Mouse (Mus musculus): ENCODE data around the gene Bcas3. TPM values are rescaled to one million over a fixed set of nuclear protein-coding genes. Genes with fewer than 3 reads are reported as not detected.

The Bcas3 gene
- polyA plus RNA-seq, 2 experiments = 22.2 to 28.2 TPM

GRCm38 (mm10) chr11:85821659-85822058, 468.7 kb downstream of the Bcas3 start:
- ATAC-seq (ENCODE audit: low FRiP score, low read depth) = no peak

GRCm38 (mm10) chr11:85823181-85823580, 470.2 kb downstream of the Bcas3 start:
- Histone ChIP-seq H3K4me2 (replicated peaks; ENCODE audit: low read depth, low read length, severe bottlenecking) (no peak overlapping the region), H3K9me3 (ENCODE audit: control insufficient read depth, low read length) (no peaks in the 10 kb centered on the region), H3K36me3 (ENCODE audit: control insufficient read depth, insufficient read depth, low read length) (no peaks in the 10 kb centered on the region), H3K27ac (replicated peaks; ENCODE audit: low read depth, low read length) (no peak overlapping the region), H3K4me1 (ENCODE audit: control insufficient read depth, insufficient read depth, low read length) (no peaks in the 10 kb centered on the region; the same call in 1 of the 2 replicates), H3K4me3 (replicated peaks; ENCODE audit: low read length) (no peak overlapping the region), H3K27me3 (ENCODE audit: control insufficient read depth, insufficient read depth, low read length) (peaks cover 19% of the 10 kb centered on the region), H3K9ac (ENCODE audit: low read depth, low read length, severe bottlenecking) (no peak overlapping the region)
- 17% methylated on average over 6 of the region's 6 CpGs for WGBS
- TF ChIP-seq POLR2A (IDR thresholded peaks at IDR 0.05; ENCODE audit: borderline replicate concordance, extremely low read depth, insufficient read depth, insufficient read length) = no peak
- no peak for ATAC-seq (ENCODE audit: low FRiP score, low read depth)
- DNase-seq (ENCODE audit: low spot score) = no peak

More at GRCm38 (mm10) chr11:85821659-85822058, 468.7 kb downstream of the Bcas3 start:
- H3K9me3 ChIP-seq (ENCODE audit: control insufficient read depth, low read length) = no peaks in the 10 kb centered on the region
- H3K27me3 ChIP-seq (ENCODE audit: control insufficient read depth, insufficient read depth, low read length) = peaks cover 3% of the 10 kb centered on the region; the same call in 1 of the 2 replicates
- H3K27ac ChIP-seq (replicated peaks; ENCODE audit: low read depth, low read length) = no peak overlapping the region
- H3K9ac ChIP-seq (ENCODE audit: low read depth, low read length, severe bottlenecking) = no peak overlapping the region
- no peak overlapping the region for H3K4me3 ChIP-seq (replicated peaks; ENCODE audit: low read length)
- TF ChIP-seq POLR2A (IDR thresholded peaks at IDR 0.05; ENCODE audit: borderline replicate concordance, extremely low read depth, insufficient read depth, insufficient read length) = no peak
- H3K36me3 ChIP-seq (ENCODE audit: control insufficient read depth, insufficient read depth, low read length) = no peaks in the 10 kb centered on the region
- WGBS = 79% methylated on average over 9 of the region's 9 CpGs
- no peak for DNase-seq (ENCODE audit: low spot score)
- no peak overlapping the region for H3K4me2 ChIP-seq (replicated peaks; ENCODE audit: low read depth, low read length, severe bottlenecking)
- H3K4me1 ChIP-seq (ENCODE audit: control insufficient read depth, insufficient read depth, low read length) = peaks cover 2% of the 10 kb centered on the region; the same call in 1 of the 2 replicates

- Histone ChIP-seq H3K4me2 (replicated peaks; ENCODE audit: low read depth, low read length, severe bottlenecking) (no peak overlapping the region), H3K9me3 (ENCODE audit: control insufficient read depth, low read length) (no peaks in the 10 kb centered on the region), H3K36me3 (ENCODE audit: control insufficient read depth, insufficient read depth, low read length) (no peaks in the 10 kb centered on the region), H3K9ac (ENCODE audit: low read depth, low read length, severe bottlenecking) (no peak overlapping the region), H3K27ac (replicated peaks; ENCODE audit: low read depth, low read length) (no peak overlapping the region), H3K4me1 (ENCODE audit: control insufficient read depth, insufficient read depth, low read length) (no peaks in the 10 kb centered on the region; the same call in 1 of the 2 replicates), H3K27me3 (ENCODE audit: control insufficient read depth, insufficient read depth, low read length) (peaks cover 24% of the 10 kb centered on the region), H3K4me3 (replicated peaks; ENCODE audit: low read length) (no peak overlapping the region)
- DNase-seq (ENCODE audit: low spot score) (no peak), ATAC-seq (ENCODE audit: low FRiP score, low read depth) (no peak)
- 59% methylated on average over 4 of the region's 4 CpGs for WGBS
- TF ChIP-seq POLR2A (IDR thresholded peaks at IDR 0.05; ENCODE audit: borderline replicate concordance, extremely low read depth, insufficient read depth, insufficient read length) = no peak
These were observed 470.8 kb downstream of the Bcas3 start for GRCm38 (mm10) chr11:85823794-85824193.

- Histone ChIP-seq H3K36me3 (ENCODE audit: control insufficient read depth, insufficient read depth, low read length) (no peaks in the 10 kb centered on the region), H3K9me3 (ENCODE audit: control insufficient read depth, low read length) (no peaks in the 10 kb centered on the region), H3K4me2 (replicated peaks; ENCODE audit: low read depth, low read length, severe bottlenecking) (no peak overlapping the region), H3K27ac (replicated peaks; ENCODE audit: low read depth, low read length) (no peak overlapping the region), H3K4me1 (ENCODE audit: control insufficient read depth, insufficient read depth, low read length) (peaks cover 10% of the 10 kb centered on the region), H3K4me3 (replicated peaks; ENCODE audit: low read length) (no peak overlapping the region), H3K9ac (ENCODE audit: low read depth, low read length, severe bottlenecking) (no peak overlapping the region), H3K27me3 (ENCODE audit: control insufficient read depth, insufficient read depth, low read length) (peaks cover 37% of the 10 kb centered on the region)
- TF ChIP-seq POLR2A (IDR thresholded peaks at IDR 0.05; ENCODE audit: borderline replicate concordance, extremely low read depth, insufficient read depth, insufficient read length) = no peak
- 81% methylated on average over 10 of the region's 10 CpGs for WGBS
- ATAC-seq (ENCODE audit: low FRiP score, low read depth) = no peak
- no peak for DNase-seq (ENCODE audit: low spot score)
These were observed 472.1 kb downstream of the Bcas3 start for GRCm38 (mm10) chr11:85825031-85825430.

GRCm38 (mm10) chr11:85825823-85826222, 472.9 kb downstream of the Bcas3 start:
- H3K9ac ChIP-seq (ENCODE audit: low read depth, low read length, severe bottlenecking) = no peak overlapping the region
- no peaks in the 10 kb centered on the region for H3K36me3 ChIP-seq (ENCODE audit: control insufficient read depth, insufficient read depth, low read length)
- no peak overlapping the region for H3K27ac ChIP-seq (replicated peaks; ENCODE audit: low read depth, low read length)
- H3K9me3 ChIP-seq (ENCODE audit: control insufficient read depth, low read length) = no peaks in the 10 kb centered on the region
- no peak for TF ChIP-seq POLR2A (IDR thresholded peaks at IDR 0.05; ENCODE audit: borderline replicate concordance, extremely low read depth, insufficient read depth, insufficient read length)
- H3K27me3 ChIP-seq (ENCODE audit: control insufficient read depth, insufficient read depth, low read length) = peaks cover 37% of the 10 kb centered on the region
- H3K4me2 ChIP-seq (replicated peaks; ENCODE audit: low read depth, low read length, severe bottlenecking) = no peak overlapping the region
- ATAC-seq (ENCODE audit: low FRiP score, low read depth) = no peak
- peaks cover 12% of the 10 kb centered on the region for H3K4me1 ChIP-seq (ENCODE audit: control insufficient read depth, insufficient read depth, low read length)
- DNase-seq (ENCODE audit: low spot score) = no peak
- 51% methylated on average over 7 of the region's 7 CpGs for WGBS
- no peak overlapping the region for H3K4me3 ChIP-seq (replicated peaks; ENCODE audit: low read length)

- Histone ChIP-seq H3K9ac (ENCODE audit: low read depth, low read length, severe bottlenecking) (no peak overlapping the region), H3K27me3 (ENCODE audit: control insufficient read depth, insufficient read depth, low read length) (peaks cover 50% of the 10 kb centered on the region), H3K4me3 (replicated peaks; ENCODE audit: low read length) (no peak overlapping the region), H3K36me3 (ENCODE audit: control insufficient read depth, insufficient read depth, low read length) (no peaks in the 10 kb centered on the region), H3K27ac (replicated peaks; ENCODE audit: low read depth, low read length) (no peak overlapping the region), H3K9me3 (ENCODE audit: control insufficient read depth, low read length) (no peaks in the 10 kb centered on the region), H3K4me2 (replicated peaks; ENCODE audit: low read depth, low read length, severe bottlenecking) (no peak overlapping the region), H3K4me1 (ENCODE audit: control insufficient read depth, insufficient read depth, low read length) (peaks cover 21% of the 10 kb centered on the region)
- TF ChIP-seq POLR2A (IDR thresholded peaks at IDR 0.05; ENCODE audit: borderline replicate concordance, extremely low read depth, insufficient read depth, insufficient read length) = no peak
- ATAC-seq (ENCODE audit: low FRiP score, low read depth) = no peak
- no peak for DNase-seq (ENCODE audit: low spot score)
- WGBS = 23% methylated on average over 9 of the region's 9 CpGs
These were observed 474.4 kb downstream of the Bcas3 start for GRCm38 (mm10) chr11:85827342-85827741.
